Mouse (Mus musculus) liver, embryonic 12.5 days (tissue): Measurements from ENCODE around the gene A930004D18Rik. TPM values are rescaled to one million over a fixed set of nuclear protein-coding genes. Genes with fewer than 3 reads are reported as not detected.

ENCODE experiments used
- ATAC-seq: fragments of 200-750 bp; cut with Nextera tagmentation; 2 replicates; pipeline ENCODE4 v1.8.0; 2017; ENCODE audit warnings: moderate number of reproducible peaks, mild to moderate bottlenecking, moderate library complexity
- H3K27ac ChIP-seq: fragments of 300-500 bp; sonication (generic); 2 replicates; pipeline ENCODE4 v1.5.1; 2016; ENCODE audit warnings: mild to moderate bottlenecking
- H3K27me3 ChIP-seq: fragments of 300-500 bp; sonication (generic); replicated peaks from 2 replicates; pipeline ENCODE4 v1.6.1; 2016; ENCODE audit warnings: mild to moderate bottlenecking, moderate library complexity
- H3K36me3 ChIP-seq: fragments of 300-500 bp; sonication (generic); 2 replicates; pipeline ENCODE4 v1.6.1; 2016; ENCODE audit warnings: mild to moderate bottlenecking, moderate library complexity
- H3K4me1 ChIP-seq: fragments of 300-500 bp; sonication (generic); 2 replicates; pipeline ENCODE4 v1.6.1; 2016
- H3K4me2 ChIP-seq: fragments of 300-500 bp; sonication (generic); 2 replicates; pipeline ENCODE4 v1.6.1; 2016; ENCODE audit warnings: mild to moderate bottlenecking, moderate library complexity
- H3K4me3 ChIP-seq: fragments of 300-500 bp; sonication (generic); 2 replicates; pipeline ENCODE4 v1.5.1; 2016; ENCODE audit warnings: mild to moderate bottlenecking, moderate library complexity
- H3K9ac ChIP-seq: fragments of 300-500 bp; sonication (generic); 2 replicates; pipeline ENCODE4 v1.6.1; 2016; ENCODE audit warnings: mild to moderate bottlenecking, moderate library complexity
- H3K9me3 ChIP-seq: fragments of 300-500 bp; sonication (generic); replicated peaks from 2 replicates; pipeline ENCODE4 v1.6.1; 2016; ENCODE audit warnings: mild to moderate bottlenecking, moderate library complexity
- WGBS: fragments of 180-500 bp; shearing (Covaris S2); methylation state at CpG from one replicate; pipeline ENCODE4 v1.1.7; 2016; ENCODE audit not compliant: insufficient replicate concordance; 5-methylcytosine and 5-hydroxymethylcytosine counted together
- polyA plus RNA-seq: library from polyadenylated mRNA; unstranded; fragments of >200 nt; fragmentation: Nextera tagmentation; extraction: Ambion mirVana; gene quantifications from 2 replicates; pipeline ENCODE4 v1.2.1, GENCODE M21; 2016

A930004D18Rik gene
- polyA plus RNA-seq, 1 experiment from 2014 or later, result 2.8 TPM

DNA sequence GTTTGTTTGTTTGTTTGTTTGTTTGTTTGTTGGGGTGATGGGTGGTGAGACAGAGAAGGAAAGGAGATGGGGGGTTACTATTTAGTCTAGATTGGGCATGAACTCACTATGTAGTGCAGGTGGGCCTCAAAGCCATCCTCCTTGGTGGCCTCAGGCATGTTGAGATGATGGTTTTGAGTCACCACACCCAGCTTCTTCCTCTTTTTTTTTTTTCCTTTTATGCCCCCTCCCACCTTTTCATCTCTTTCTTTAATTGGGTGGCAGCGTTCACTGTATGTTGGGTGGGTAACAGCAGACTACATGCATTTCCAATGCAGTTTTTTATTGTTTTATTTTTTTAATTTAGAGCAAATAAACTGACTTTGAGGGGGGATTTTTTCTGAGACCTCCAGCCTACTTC lies 20.9 kb downstream of the A930004D18Rik start:
- no peak for ATAC-seq
- 55% methylated on average over 1 of the region's 1 CpGs for WGBS
- Histone ChIP-seq H3K27ac (no peak overlapping the region), H3K36me3 (no peaks in the 10 kb centered on the region), H3K9me3 (no peaks in the 10 kb centered on the region), H3K9ac (no peak overlapping the region), H3K4me2 (no peak overlapping the region), H3K4me3 (no peak overlapping the region), H3K4me1 (no peaks in the 10 kb centered on the region), H3K27me3 (no peaks in the 10 kb centered on the region)

DNA sequence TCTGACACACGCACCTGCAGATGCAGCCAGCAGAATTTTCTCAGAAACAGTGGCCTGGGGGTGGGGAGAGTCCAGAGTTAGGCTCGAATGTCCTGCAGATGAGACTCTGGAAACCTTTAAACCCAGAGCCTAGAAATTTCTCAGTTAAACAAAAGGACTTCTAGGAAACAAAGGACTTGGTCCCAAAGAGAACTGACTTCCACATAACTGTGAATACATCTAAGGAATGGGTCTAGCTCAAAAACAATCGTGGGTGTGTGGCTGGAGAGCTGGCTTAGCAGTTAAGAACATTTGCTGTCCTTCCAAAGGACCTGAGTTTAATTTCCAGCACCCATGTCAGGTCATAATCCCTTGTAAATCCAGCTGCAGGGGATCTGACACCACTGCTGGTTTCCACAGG lies 22.0 kb downstream of the A930004D18Rik start:
- no peak for ATAC-seq
- H3K36me3 ChIP-seq, result no peaks in the 10 kb centered on the region
- no peak overlapping the region for H3K27ac ChIP-seq
- no peak overlapping the region for H3K4me2 ChIP-seq
- no peak overlapping the region for H3K9ac ChIP-seq
- no peak overlapping the region for H3K4me3 ChIP-seq
- no peaks in the 10 kb centered on the region for H3K27me3 ChIP-seq
- WGBS, result 49% methylated on average over 3 of the region's 3 CpGs
- no peaks in the 10 kb centered on the region for H3K4me1 ChIP-seq
- no peaks in the 10 kb centered on the region for H3K9me3 ChIP-seq

DNA sequence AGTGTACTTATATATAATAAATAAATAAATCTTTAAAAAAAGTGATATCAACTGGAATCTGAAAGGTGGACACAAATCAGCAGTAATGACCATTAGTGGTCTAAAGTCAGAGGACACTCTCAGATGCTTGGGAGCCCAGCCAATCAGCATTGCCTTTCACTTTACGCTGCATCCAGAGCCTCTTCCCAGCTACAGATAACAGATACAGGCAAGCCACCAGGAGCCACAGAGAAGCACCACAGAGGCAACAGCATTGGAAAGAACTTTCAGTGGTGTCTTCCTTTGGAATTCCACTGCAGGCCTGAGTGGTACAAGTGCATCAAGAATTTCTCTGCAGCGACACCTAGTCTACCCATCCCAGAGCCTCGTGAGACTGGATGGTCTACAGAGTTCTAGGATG lies 24.7 kb downstream of the A930004D18Rik start:
- H3K4me3 ChIP-seq, result no peak overlapping the region
- H3K4me1 ChIP-seq, result no peaks in the 10 kb centered on the region
- no peak for ATAC-seq
- no peaks in the 10 kb centered on the region for H3K9me3 ChIP-seq
- H3K27ac ChIP-seq, result no peak overlapping the region
- H3K4me2 ChIP-seq, result no peak overlapping the region
- no peaks in the 10 kb centered on the region for H3K36me3 ChIP-seq
- no peak overlapping the region for H3K9ac ChIP-seq
- H3K27me3 ChIP-seq, result no peaks in the 10 kb centered on the region
- WGBS, result 64% methylated on average over 3 of the region's 3 CpGs

DNA sequence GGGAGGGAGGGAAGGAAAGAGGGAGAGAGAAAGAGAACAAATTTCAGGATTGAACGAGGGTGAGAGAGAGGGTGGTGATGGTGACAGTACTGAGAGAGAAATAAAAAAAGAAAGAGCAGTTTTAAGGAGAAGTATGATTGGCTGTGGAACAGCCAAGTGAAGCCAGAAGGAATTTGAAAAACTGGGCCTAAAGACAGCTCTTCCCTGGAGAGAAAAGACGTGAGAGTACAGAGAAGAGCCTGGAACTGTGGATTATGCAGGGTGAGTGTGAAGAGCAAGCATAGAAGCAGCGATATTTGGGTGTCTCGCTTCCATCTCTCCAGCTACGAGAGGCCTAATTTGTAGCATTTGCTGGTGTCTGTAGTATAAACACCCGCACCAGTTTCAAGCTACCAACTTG lies 26.3 kb downstream of the A930004D18Rik start:
- Histone ChIP-seq H3K9me3 (no peaks in the 10 kb centered on the region), H3K4me3 (no peak overlapping the region), H3K9ac (no peak overlapping the region), H3K27me3 (no peaks in the 10 kb centered on the region), H3K27ac (no peak overlapping the region), H3K4me1 (no peaks in the 10 kb centered on the region), H3K36me3 (no peaks in the 10 kb centered on the region), H3K4me2 (no peak overlapping the region)
- WGBS, result 77% methylated on average over 6 of the region's 6 CpGs
- no peak for ATAC-seq

DNA sequence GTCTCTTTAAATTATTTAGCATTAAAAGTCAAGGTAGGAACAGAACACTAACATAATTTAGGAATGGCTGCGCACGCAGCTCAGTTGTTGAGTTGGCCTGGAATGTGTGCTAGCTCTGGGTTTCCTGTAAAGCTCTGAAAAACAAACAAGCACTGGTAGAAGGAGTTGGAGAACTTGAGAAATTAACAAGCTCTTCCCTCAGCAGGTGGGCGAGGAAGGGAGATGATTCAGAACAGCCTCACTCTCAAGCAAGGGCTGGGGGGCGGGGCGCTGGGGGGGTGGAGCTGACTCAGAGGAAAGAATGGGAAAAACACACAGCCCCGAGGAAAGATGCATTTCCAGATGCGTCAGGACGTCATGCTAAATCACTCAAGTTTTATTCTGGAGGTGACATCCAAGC lies 32.4 kb downstream of the A930004D18Rik start:
- no peaks in the 10 kb centered on the region for H3K27me3 ChIP-seq
- H3K9me3 ChIP-seq, result no peaks in the 10 kb centered on the region
- no peaks in the 10 kb centered on the region for H3K36me3 ChIP-seq
- no peak for ATAC-seq
- H3K9ac ChIP-seq, result no peak overlapping the region
- H3K4me1 ChIP-seq, result no peaks in the 10 kb centered on the region
- H3K4me3 ChIP-seq, result no peak overlapping the region
- H3K4me2 ChIP-seq, result no peak overlapping the region
- WGBS, result 34% methylated on average over 8 of the region's 8 CpGs
- no peak overlapping the region for H3K27ac ChIP-seq

DNA sequence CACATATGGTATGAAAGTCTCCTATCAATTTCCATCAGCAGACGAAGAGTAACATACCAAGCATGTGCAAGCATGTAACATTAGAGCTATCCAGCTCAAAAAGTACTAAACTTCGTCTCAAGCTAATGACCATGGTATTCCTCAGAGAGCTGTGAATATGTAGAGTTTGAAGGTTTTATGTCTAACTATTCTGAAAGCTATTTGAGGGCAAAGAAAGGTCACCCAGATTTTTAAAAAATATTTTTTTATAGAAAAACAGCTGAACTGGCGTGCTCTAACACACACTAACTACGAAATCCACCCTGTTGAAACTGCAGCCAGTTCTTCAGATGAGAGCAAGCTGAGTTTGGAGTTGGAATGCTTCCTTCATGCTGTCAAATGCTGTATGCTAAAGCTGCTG lies 33.3 kb downstream of the A930004D18Rik start:
- Histone ChIP-seq H3K4me2 (no peak overlapping the region), H3K36me3 (no peaks in the 10 kb centered on the region), H3K27me3 (no peaks in the 10 kb centered on the region), H3K9ac (no peak overlapping the region), H3K4me1 (no peaks in the 10 kb centered on the region), H3K4me3 (no peak overlapping the region), H3K9me3 (no peaks in the 10 kb centered on the region), H3K27ac (no peak overlapping the region)
- ATAC-seq, result no peak
- 71% methylated on average over 4 of the region's 4 CpGs for WGBS

DNA sequence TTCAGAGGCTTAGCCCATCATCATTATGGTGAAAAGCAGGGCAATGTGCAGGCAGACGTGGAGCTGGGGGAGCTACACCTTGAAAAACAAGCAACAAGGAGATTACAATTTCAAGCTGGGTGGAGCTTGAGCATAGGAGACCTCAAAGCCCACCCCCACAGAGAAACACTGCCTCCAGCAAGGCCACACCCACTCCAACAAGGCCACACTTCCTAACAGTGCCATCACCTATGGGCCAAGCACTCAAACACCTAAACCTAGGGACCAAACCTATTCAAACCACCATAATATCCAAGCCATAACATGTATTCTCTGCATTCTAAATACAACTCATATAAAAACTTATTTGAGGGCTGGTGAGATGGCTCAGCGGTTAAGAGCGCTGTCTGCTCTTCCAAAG lies 35.2 kb downstream of the A930004D18Rik start:
- H3K27ac ChIP-seq, result no peak overlapping the region
- no peaks in the 10 kb centered on the region for H3K4me1 ChIP-seq
- no peaks in the 10 kb centered on the region for H3K36me3 ChIP-seq
- no peak overlapping the region for H3K4me2 ChIP-seq
- no peak overlapping the region for H3K4me3 ChIP-seq
- no peak for ATAC-seq
- 75% methylated on average over 3 of the region's 3 CpGs for WGBS
- H3K27me3 ChIP-seq, result no peaks in the 10 kb centered on the region
- H3K9ac ChIP-seq, result no peak overlapping the region
- H3K9me3 ChIP-seq, result no peaks in the 10 kb centered on the region

DNA sequence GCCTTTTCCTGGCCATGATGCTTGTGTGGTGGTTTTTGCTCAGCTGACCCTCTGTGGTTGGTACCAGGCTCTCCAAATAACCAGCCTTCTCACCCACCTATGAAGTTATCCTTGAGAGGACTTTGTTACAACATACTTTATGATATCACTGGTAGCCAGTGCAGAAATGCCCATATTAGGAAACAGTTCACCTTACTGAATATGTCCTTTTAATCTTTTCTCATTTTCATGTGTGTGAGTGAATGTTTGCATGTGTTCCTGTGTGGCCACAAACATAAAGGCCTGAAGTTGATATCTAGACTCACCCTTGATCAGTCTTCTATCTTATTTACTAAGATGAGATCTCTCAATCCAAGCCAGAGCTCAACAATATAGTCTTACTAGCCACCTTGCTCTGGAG lies 40.7 kb downstream of the A930004D18Rik start, which contains the start of gene H2al2a:
Gene H2al2a (minus strand): TSS at position 101 of the 400 bp plus-strand sequence.
- Histone ChIP-seq H3K27me3 (no peaks in the 10 kb centered on the region), H3K36me3 (no peaks in the 10 kb centered on the region), H3K4me3 (no peak within 1 kb of the TSS), H3K4me2 (no peak within 1 kb of the TSS), H3K27ac (no peak within 1 kb of the TSS), H3K9me3 (no peaks in the 10 kb centered on the region), H3K4me1 (no peaks in the 10 kb centered on the region), H3K9ac (no peak within 1 kb of the TSS)
- no peak for ATAC-seq

DNA sequence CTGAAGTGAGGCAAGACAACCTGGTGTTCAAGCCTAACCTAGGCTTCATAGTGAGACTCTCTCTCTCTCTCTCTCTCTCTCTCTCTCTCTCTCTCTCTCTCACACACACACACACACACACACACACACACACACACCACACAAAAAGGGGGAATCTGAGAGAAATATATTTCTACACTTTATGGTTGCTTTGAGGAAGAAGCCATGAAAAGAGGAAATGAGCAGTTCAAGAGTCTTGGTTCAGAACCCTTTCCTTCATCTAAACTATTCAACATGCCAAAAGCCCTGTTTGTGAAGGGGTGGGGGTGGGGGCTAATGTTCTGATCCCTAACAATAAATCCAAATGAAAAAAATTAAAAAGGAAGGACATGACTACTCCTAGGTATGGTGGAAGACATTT lies 48.0 kb downstream of the A930004D18Rik start:
- Histone ChIP-seq H3K27ac (no peak overlapping the region), H3K4me2 (no peak overlapping the region), H3K27me3 (no peaks in the 10 kb centered on the region), H3K9ac (no peak overlapping the region), H3K4me1 (no peaks in the 10 kb centered on the region), H3K4me3 (no peak overlapping the region), H3K36me3 (no peaks in the 10 kb centered on the region), H3K9me3 (no peaks in the 10 kb centered on the region)
- no peak for ATAC-seq

DNA sequence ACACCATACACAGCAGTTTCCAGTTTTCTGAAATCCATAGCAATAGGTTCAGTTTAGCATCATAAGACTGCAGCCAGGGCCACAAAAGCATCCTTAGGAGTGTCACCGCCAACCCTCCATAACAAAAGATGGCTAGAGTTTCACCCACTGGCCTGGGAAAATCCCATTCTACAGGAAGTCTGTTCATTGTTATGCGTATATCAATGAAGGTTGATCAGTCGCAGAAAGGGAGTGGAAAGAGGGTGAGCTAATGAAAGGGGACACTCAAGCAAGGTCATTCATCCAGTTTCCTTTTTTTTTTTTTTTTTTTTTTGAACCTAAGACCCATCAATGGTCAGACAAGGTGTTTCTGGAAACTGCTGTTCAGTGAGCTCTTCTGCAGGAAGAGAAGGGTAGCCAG lies 48.4 kb downstream of the A930004D18Rik start:
- no peak overlapping the region for H3K27ac ChIP-seq
- ATAC-seq, result no peak
- H3K9ac ChIP-seq, result no peak overlapping the region
- no peak overlapping the region for H3K4me3 ChIP-seq
- H3K4me2 ChIP-seq, result no peak overlapping the region
- H3K36me3 ChIP-seq, result no peaks in the 10 kb centered on the region
- H3K27me3 ChIP-seq, result no peaks in the 10 kb centered on the region
- 72% methylated on average over 3 of the region's 3 CpGs for WGBS
- H3K4me1 ChIP-seq, result no peaks in the 10 kb centered on the region
- no peaks in the 10 kb centered on the region for H3K9me3 ChIP-seq

DNA sequence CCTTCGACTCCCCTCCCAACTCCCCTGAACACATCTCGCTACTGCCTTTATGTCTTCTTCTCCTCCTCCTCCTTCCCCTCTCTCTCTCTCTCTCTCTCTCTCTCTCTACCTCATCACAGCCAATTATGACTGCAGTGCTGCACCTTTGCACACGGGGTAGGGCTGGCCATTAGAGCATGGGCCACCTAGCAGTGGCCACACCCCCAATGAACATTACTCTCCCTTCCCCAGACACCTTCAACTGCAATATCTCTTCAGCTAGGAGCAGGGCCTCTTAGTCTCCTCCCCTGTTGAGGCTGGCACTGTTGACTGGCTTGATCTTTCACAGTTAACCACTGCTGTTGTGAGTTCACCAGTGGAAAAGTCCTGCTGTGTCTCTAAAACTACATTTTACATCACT lies 50.8 kb downstream of the A930004D18Rik start:
- WGBS, result 74% methylated on average over 3 of the region's 3 CpGs
- H3K27me3 ChIP-seq, result no peaks in the 10 kb centered on the region
- H3K4me2 ChIP-seq, result no peak overlapping the region
- no peak overlapping the region for H3K27ac ChIP-seq
- no peaks in the 10 kb centered on the region for H3K9me3 ChIP-seq
- no peaks in the 10 kb centered on the region for H3K36me3 ChIP-seq
- H3K4me1 ChIP-seq, result no peaks in the 10 kb centered on the region
- no peak overlapping the region for H3K9ac ChIP-seq
- no peak for ATAC-seq
- no peak overlapping the region for H3K4me3 ChIP-seq

DNA sequence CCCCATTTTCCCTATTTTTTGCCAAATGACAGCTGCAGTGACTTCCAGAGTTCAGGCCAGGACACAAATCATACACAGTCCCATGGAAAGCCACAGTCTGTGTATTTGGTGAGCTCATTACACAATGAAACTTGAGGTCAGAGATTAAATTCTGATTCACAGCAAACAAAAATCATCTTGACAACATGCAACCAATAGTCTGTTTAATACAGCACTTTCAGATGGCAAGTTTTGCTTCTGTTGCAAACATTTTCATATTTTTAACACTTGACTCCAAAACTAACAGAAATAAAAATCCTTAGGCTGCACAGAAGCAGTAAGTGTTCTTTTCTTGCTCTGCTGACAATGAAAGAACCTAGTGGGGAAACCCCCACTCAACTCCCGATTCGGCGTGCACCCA lies 52.8 kb downstream of the A930004D18Rik start:
- no peak for ATAC-seq
- no peaks in the 10 kb centered on the region for H3K4me1 ChIP-seq

DNA sequence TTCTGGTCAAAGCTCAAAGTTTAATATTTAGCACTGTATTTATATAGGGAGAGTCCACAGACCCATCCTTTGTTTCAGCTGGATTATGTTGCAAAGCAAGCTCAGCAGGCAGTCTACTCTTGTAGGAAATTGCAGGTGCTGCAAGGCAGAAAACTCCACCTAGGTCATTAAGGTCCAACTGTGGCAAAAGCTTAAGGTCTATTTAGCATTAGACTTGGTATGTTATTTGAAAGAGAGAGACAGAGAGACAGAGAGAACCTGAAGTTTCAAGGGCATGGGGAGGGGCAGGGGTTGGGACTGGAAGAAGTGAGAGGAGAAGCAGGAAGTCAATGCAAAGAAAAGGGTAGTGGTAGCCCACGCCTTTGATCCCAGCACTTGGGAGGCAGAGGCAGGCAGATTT lies 54.8 kb downstream of the A930004D18Rik start:
- Histone ChIP-seq H3K27me3 (no peaks in the 10 kb centered on the region), H3K4me2 (no peak overlapping the region), H3K36me3 (no peaks in the 10 kb centered on the region), H3K27ac (no peak overlapping the region), H3K9ac (no peak overlapping the region), H3K4me1 (no peaks in the 10 kb centered on the region), H3K9me3 (no peaks in the 10 kb centered on the region), H3K4me3 (no peak overlapping the region)
- 55% methylated on average over 1 of the region's 1 CpGs for WGBS
- ATAC-seq, result no peak

More for the DNA sequence above, 52.8 kb downstream of the A930004D18Rik start:
- Histone ChIP-seq H3K27ac (no peak overlapping the region), H3K9me3 (no peaks in the 10 kb centered on the region), H3K9ac (no peak overlapping the region), H3K4me2 (no peak overlapping the region), H3K4me3 (no peak overlapping the region), H3K36me3 (no peaks in the 10 kb centered on the region), H3K27me3 (no peaks in the 10 kb centered on the region)
- WGBS, result 92% methylated on average over 3 of the region's 3 CpGs
